Mouse (Mus musculus) small intestine, adult 2 months (tissue): ENCODE measurements around the gene Fsip1.

ENCODE experiments used
- CTCF ChIP-seq: fragments of 200-500 bp; IDR thresholded peaks from 2 replicates; pipeline ENCODE4 v1.5.1; 2012; ENCODE audit warnings: low read depth, mild to moderate bottlenecking, control low read depth, inconsistent platforms, low read length, moderate library complexity, mixed read lengths; ENCODE audit not compliant: insufficient replicate concordance, insufficient read length; ENCODE audit errors: extremely low read depth
- POLR2A ChIP-seq: fragments of 200-500 bp; IDR thresholded peaks from 2 replicates; pipeline ENCODE4 v1.6.1; 2012; ENCODE audit warnings: low read depth, mild to moderate bottlenecking, control low read depth, inconsistent platforms, low read length, moderate library complexity

DNA sequence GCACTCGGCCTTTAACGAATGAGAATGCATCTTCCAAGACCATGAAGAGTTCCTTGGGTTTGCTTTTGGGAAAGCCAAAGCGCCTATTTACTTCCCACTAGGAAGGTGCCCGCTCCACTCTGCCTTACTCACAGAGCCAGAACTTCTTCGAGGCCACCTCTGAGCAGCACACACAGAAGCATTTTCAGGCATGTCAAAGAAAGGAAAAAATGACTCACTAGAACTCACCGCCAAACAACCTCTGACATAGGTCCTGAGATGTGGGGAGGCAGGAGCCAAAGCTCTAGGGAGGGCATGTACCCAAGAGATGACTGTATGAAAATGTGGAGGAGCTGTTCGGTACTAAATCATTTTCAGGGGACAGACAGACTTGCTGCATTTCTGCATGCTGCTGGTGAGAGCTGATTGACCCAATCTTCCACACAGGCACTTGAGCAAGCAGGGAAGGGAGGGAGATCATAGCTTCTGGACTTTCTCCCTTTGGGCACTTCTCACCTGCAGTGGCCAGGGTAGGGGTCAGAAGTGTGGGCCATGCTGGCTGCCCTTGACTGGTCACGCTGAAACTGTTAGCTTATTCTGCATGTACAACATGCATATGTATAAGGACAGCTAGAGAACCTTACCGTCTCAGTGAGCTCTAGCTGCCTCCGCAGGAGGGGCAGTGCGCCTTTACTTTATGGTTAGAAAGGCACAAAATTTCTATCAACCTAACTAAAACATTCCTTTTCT is 131.4 kb downstream of the Fsip1 start:
- TF ChIP-seq POLR2A (no peak), CTCF (no peak)
